Mouse (Mus musculus) frontal cortex, adult 2 months (tissue): ENCODE measurements around the gene Sept11. TPM values are rescaled to one million over a fixed set of nuclear protein-coding genes. Genes with fewer than 3 reads are reported as not detected.
A peak's percentile ranks its signal among the peaks of the same experiment; 100 is the strongest.

ENCODE experiments used
- DNase-seq, 2 experiments: peaks; one replicate each; pipeline ENCODE4 v3.0.0; 2022; ENCODE audit warnings: low spot score in 1 of 2; ENCODE audit errors: extremely low spot score in 1 of 2
- polyA plus RNA-seq: library from polyadenylated mRNA; depleted of rRNA; stranded (reverse); fragments of >200 nt; gene quantifications from 2 replicates; pipeline ENCODE4 v1.2.3, GENCODE M21; 2012

Gene Sept11
- polyA plus RNA-seq, 1 experiment: 147 TPM

GRCm38 (mm10) chr5:93125325-93125724, 32.1 kb downstream of the Sept11 start:
- DNase-seq: no peak

GRCm38 (mm10) chr5:93126222-93126929, 33.1 kb downstream of the Sept11 start:
- DNase-seq: peak in 1 of 2 experiments; percentile 45

- no peak for DNase-seq
These were observed 33.8 kb downstream of the Sept11 start for GRCm38 (mm10) chr5:93126930-93127562.

- DNase-seq: peak; percentile 33 to 68
These were observed 34.5 kb downstream of the Sept11 start for GRCm38 (mm10) chr5:93127722-93128121.

- DNase-seq: no peak
These were observed 35.5 kb downstream of the Sept11 start for GRCm38 (mm10) chr5:93128765-93129164.

- DNase-seq: no peak
These were observed 36.7 kb downstream of the Sept11 start for GRCm38 (mm10) chr5:93129953-93130352.

GRCm38 (mm10) chr5:93131401-93131800, 38.2 kb downstream of the Sept11 start:
- no peak for DNase-seq

GRCm38 (mm10) chr5:93133445-93134244, 40.4 kb downstream of the Sept11 start:
- peak; percentile 30 to 76 for DNase-seq

GRCm38 (mm10) chr5:93135368-93136107, 42.3 kb downstream of the Sept11 start:
- DNase-seq: no peak

- peak in 1 of 2 experiments; percentile 53 for DNase-seq
These were observed 43.8 kb downstream of the Sept11 start for GRCm38 (mm10) chr5:93136956-93137586.

- DNase-seq: peak in 1 of 2 experiments; percentile 53
These were observed 46.1 kb downstream of the Sept11 start for GRCm38 (mm10) chr5:93139350-93139749.

- no peak for DNase-seq
These were observed 47.5 kb downstream of the Sept11 start for GRCm38 (mm10) chr5:93140747-93141146.

- DNase-seq: no peak
These were observed 50.3 kb downstream of the Sept11 start for GRCm38 (mm10) chr5:93143360-93144091.

- no peak for DNase-seq
These were observed 51.6 kb downstream of the Sept11 start for GRCm38 (mm10) chr5:93144874-93145273.

- no peak for DNase-seq
These were observed 52.3 kb downstream of the Sept11 start for GRCm38 (mm10) chr5:93145504-93145903.

GRCm38 (mm10) chr5:93149969-93150777, 56.9 kb downstream of the Sept11 start:
- DNase-seq: no peak

- no peak for DNase-seq
These were observed 58.7 kb downstream of the Sept11 start for GRCm38 (mm10) chr5:93151985-93152384.

GRCm38 (mm10) chr5:93152451-93152850, 59.2 kb downstream of the Sept11 start:
- DNase-seq: no peak

GRCm38 (mm10) chr5:93154401-93154800, 61.2 kb downstream of the Sept11 start:
- no peak for DNase-seq
